Mouse (Mus musculus): Measurements from ENCODE around the gene Pctp. TPM values are rescaled to one million over a fixed set of nuclear protein-coding genes. Genes with fewer than 3 reads are reported as not detected.

Pctp gene
- polyA plus RNA-seq, 1 experiment, result 13.9 TPM

DNA sequence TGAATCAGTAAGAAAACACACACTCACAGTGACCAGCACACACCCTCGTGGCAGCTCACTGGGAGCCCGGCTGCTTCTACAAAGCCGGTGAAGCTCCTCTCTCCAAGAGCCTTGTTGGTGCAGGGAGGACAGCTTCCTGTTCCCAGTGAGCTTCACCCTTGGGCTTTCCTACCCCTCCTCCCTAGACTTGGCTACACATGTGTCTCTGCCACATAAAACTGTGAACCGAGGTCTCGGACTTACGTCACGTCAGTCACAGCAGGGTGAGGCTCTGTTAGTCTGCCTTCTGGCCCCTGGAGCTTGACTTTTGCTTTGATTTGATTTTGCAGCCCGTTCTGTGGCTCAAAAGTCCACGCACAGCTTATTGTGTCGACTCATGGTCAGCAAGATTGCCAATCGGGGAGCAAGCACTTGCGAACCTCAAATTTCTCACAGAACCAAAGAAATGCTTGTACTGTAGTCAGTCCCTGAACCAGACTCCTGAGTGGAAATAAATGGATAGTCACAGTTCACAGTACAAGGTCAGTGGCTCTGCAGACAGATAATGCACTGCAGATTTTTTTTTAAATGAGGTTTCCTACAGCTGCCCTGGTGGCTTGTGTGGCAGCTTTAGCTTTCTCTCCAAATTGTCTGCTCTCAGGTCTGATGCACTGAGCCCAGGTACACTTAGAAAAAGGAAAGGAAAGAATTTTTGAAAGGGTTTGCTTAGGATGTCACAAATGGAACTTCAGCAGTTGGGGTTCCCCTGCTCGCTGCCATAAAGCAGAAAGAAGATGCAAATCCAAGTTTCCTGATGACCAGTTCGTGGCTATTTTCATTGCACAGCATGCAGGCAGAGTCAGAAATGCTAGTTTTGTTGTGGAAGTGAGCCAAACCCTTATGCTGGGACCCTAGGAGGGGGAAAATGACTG is 23.5 kb upstream of the Pctp start:
- H3K27ac ChIP-seq (ENCODE audit: insufficient read depth, low read length), result no peak overlapping the region
- no peak for TF ChIP-seq CTCF (IDR thresholded peaks at IDR 0.05; ENCODE audit: low read depth, low read length)
- TF ChIP-seq POLR2A (IDR thresholded peaks at IDR 0.05; ENCODE audit: insufficient read depth, low read length), result no peak
- TF ChIP-seq EP300 (IDR thresholded peaks at IDR 0.05; ENCODE audit: insufficient read depth, low read depth, low read length), result no peak
- H3K36me3 ChIP-seq (ENCODE audit: control insufficient read depth, insufficient read depth, low read length, poor library complexity, severe bottlenecking), result no peaks in the 10 kb centered on the region
- H3K4me1 ChIP-seq (ENCODE audit: control insufficient read depth, insufficient read depth, low read length), result no peaks in the 10 kb centered on the region
- H3K27me3 ChIP-seq (ENCODE audit: control insufficient read depth, insufficient read depth, low read length, poor library complexity, severe bottlenecking), result no peaks in the 10 kb centered on the region; the same call in 1 of the 2 replicates
- no peak overlapping the region for H3K9ac ChIP-seq (ENCODE audit: low read depth, poor library complexity, severe bottlenecking)
- no peaks in the 10 kb centered on the region for H3K9me3 ChIP-seq (replicated peaks; ENCODE audit: control insufficient read depth, insufficient read depth, low read length, poor library complexity, severe bottlenecking)
- no peak overlapping the region for H3K4me3 ChIP-seq (ENCODE audit: low read depth, low read length)

DNA sequence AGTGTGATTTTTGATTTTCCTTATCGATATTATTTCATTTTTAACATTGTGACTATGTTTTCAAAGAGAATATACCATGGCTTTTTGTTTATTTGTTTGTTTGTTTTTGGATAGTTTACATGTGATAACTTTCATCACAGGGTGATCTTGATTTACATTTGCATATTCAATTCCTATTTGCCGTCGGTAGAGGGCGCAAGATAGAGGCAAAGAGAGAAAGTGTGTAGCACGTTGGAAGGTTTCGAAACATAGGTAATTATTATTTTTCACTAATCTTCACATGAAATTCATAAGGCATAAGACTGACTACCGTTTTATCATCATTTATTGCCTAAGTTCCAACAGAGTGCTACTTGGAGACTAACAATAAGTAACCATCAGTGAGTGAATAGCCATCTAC is 16.5 kb upstream of the Pctp start:
- TF ChIP-seq POLR2A (IDR thresholded peaks at IDR 0.05; ENCODE audit: insufficient read depth, low read length), result no peak
- TF ChIP-seq EP300 (IDR thresholded peaks at IDR 0.05; ENCODE audit: insufficient read depth, low read depth, low read length), result no peak
- TF ChIP-seq CTCF (IDR thresholded peaks at IDR 0.05; ENCODE audit: low read depth, low read length), result no peak
- no peaks in the 10 kb centered on the region for H3K36me3 ChIP-seq (ENCODE audit: control insufficient read depth, insufficient read depth, low read length, poor library complexity, severe bottlenecking)
- H3K4me1 ChIP-seq (ENCODE audit: control insufficient read depth, insufficient read depth, low read length), result no peaks in the 10 kb centered on the region
- no peak overlapping the region for H3K4me3 ChIP-seq (ENCODE audit: low read depth, low read length)
- no peak overlapping the region for H3K9ac ChIP-seq (ENCODE audit: low read depth, poor library complexity, severe bottlenecking)
- H3K9me3 ChIP-seq (replicated peaks; ENCODE audit: control insufficient read depth, insufficient read depth, low read length, poor library complexity, severe bottlenecking), result no peaks in the 10 kb centered on the region
- H3K27me3 ChIP-seq (ENCODE audit: control insufficient read depth, insufficient read depth, low read length, poor library complexity, severe bottlenecking), result no peaks in the 10 kb centered on the region; the same call in 1 of the 2 replicates
- H3K27ac ChIP-seq (ENCODE audit: insufficient read depth, low read length), result no peak overlapping the region

DNA sequence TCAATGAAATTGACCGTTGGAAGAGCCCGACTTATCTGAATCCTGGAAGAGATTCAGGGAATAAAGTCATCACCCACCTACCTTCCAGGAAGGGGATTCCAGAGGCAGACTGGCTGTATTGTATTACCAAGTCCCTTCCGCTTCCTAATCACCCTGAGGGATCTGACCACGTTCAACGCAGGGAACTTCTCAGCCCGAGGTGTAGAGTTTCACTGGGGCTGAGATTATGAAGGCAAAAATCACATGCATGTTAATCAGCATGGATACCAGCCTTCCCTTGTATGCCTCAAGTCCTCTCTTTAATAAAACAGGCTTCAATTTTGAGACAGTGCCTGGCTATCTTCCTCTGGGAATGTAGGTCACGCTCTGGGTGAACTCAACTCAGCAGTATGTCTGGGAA is 12.6 kb upstream of the Pctp start:
- no peak overlapping the region for H3K27ac ChIP-seq (ENCODE audit: insufficient read depth, low read length)

DNA sequence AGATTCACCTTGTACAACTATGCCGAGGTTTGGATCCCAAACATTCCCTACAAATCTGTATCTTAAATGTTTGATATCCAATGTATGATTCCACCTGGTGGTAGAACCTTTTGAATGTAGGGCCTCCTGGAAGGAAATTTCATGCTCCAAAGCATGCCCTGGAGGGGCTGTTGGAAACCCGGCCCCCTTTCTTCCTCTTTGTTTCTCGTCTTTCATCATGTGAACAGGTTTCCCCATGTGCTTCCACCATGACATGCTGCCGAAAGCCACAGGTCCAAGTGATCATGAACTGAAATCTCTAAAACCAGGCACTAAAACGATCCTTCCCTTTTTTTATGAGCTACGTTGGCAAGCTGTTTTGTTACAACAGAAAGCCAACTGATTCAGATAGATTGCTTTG is 11.0 kb upstream of the Pctp start:
- no peaks in the 10 kb centered on the region; the same call in none of the 2 replicates for H3K27me3 ChIP-seq (ENCODE audit: control insufficient read depth, insufficient read depth, low read length, poor library complexity, severe bottlenecking)
- H3K4me3 ChIP-seq (ENCODE audit: low read depth, low read length), result no peak overlapping the region
- H3K9ac ChIP-seq (ENCODE audit: low read depth, poor library complexity, severe bottlenecking), result no peak overlapping the region
- no peaks in the 10 kb centered on the region for H3K4me1 ChIP-seq (ENCODE audit: control insufficient read depth, insufficient read depth, low read length)
- no peaks in the 10 kb centered on the region for H3K9me3 ChIP-seq (replicated peaks; ENCODE audit: control insufficient read depth, insufficient read depth, low read length, poor library complexity, severe bottlenecking)
- TF ChIP-seq EP300 (IDR thresholded peaks at IDR 0.05; ENCODE audit: insufficient read depth, low read depth, low read length), result no peak
- no peaks in the 10 kb centered on the region for H3K36me3 ChIP-seq (ENCODE audit: control insufficient read depth, insufficient read depth, low read length, poor library complexity, severe bottlenecking)
- no peak overlapping the region for H3K27ac ChIP-seq (ENCODE audit: insufficient read depth, low read length)

More for the DNA sequence above, 12.6 kb upstream of the Pctp start:
- Histone ChIP-seq H3K9ac (ENCODE audit: low read depth, poor library complexity, severe bottlenecking) (no peak overlapping the region), H3K4me1 (ENCODE audit: control insufficient read depth, insufficient read depth, low read length) (no peaks in the 10 kb centered on the region), H3K27me3 (ENCODE audit: control insufficient read depth, insufficient read depth, low read length, poor library complexity, severe bottlenecking) (no peaks in the 10 kb centered on the region; the same call in none of the 2 replicates), H3K36me3 (ENCODE audit: control insufficient read depth, insufficient read depth, low read length, poor library complexity, severe bottlenecking) (no peaks in the 10 kb centered on the region), H3K4me3 (ENCODE audit: low read depth, low read length) (no peak overlapping the region), H3K9me3 (replicated peaks; ENCODE audit: control insufficient read depth, insufficient read depth, low read length, poor library complexity, severe bottlenecking) (no peaks in the 10 kb centered on the region)
- TF ChIP-seq POLR2A (IDR thresholded peaks at IDR 0.05; ENCODE audit: insufficient read depth, low read length), result no peak
- TF ChIP-seq EP300 (IDR thresholded peaks at IDR 0.05; ENCODE audit: insufficient read depth, low read depth, low read length), result no peak
- TF ChIP-seq CTCF (IDR thresholded peaks at IDR 0.05; ENCODE audit: low read depth, low read length), result no peak

DNA sequence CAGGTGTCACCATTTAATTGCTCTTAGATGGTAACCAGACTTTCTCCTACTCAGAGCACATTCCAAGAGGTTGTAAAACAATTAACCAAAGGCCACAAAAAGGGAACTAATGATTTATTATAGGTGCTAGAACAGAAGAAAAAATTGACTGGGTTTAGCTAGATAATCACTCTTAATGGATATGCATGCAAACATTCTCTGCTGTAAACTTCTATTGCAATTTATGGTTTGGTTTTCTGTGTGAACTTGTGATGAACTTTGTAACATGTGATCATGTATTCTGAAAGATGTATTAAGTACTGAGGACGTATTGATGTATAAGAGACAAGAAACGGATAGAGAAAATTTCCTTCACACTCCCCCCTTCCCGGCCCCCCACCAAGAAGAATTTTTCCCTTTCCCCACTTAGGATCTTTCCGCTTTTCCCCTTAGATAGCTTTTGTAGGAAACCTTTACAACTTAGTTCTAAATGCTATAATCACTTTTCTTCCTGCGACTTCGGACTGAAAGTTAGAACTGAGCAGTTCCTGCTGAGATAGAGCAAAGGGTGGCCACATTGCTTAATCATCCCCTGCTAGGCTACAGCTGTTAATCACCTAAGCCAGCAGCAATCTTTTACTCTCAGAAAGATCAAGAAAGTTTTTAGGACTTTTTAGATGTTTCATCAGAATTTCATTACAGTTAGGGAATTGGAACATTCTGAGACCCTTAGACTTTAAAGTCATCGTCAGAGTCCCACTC is 5.3 kb upstream of the Pctp start:
- Histone ChIP-seq H3K9me3 (replicated peaks; ENCODE audit: control insufficient read depth, insufficient read depth, low read length, poor library complexity, severe bottlenecking) (no peaks in the 10 kb centered on the region), H3K27ac (ENCODE audit: insufficient read depth, low read length) (no peak overlapping the region), H3K9ac (ENCODE audit: low read depth, poor library complexity, severe bottlenecking) (no peak overlapping the region), H3K4me3 (ENCODE audit: low read depth, low read length) (no peak overlapping the region), H3K27me3 (ENCODE audit: control insufficient read depth, insufficient read depth, low read length, poor library complexity, severe bottlenecking) (no peaks in the 10 kb centered on the region; the same call in 1 of the 2 replicates), H3K4me1 (ENCODE audit: control insufficient read depth, insufficient read depth, low read length) (no peaks in the 10 kb centered on the region), H3K36me3 (ENCODE audit: control insufficient read depth, insufficient read depth, low read length, poor library complexity, severe bottlenecking) (no peaks in the 10 kb centered on the region)
- TF ChIP-seq POLR2A (IDR thresholded peaks at IDR 0.05; ENCODE audit: insufficient read depth, low read length), result no peak
- TF ChIP-seq EP300 (IDR thresholded peaks at IDR 0.05; ENCODE audit: insufficient read depth, low read depth, low read length), result no peak
- no peak for TF ChIP-seq CTCF (IDR thresholded peaks at IDR 0.05; ENCODE audit: low read depth, low read length)

DNA sequence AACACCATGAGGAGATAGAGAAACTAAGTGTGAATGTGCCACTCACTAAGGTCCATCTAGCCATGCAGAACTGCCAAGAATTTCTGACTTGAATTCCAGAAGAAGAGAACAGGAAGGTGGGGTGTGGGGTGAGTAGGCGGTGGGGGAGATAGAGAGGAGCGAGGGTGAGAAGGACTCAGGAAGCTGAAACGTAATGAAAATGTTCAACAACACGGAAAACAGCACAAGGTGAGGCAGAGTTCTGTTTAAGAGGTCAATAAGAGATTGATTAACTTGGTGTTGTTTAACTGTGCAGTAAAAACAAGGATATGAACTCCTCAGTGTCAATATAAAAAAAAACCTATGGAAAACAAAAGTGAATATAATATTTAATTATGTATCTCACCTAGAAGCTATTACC is 3.4 kb upstream of the Pctp start:
- Histone ChIP-seq H3K36me3 (ENCODE audit: control insufficient read depth, insufficient read depth, low read length, poor library complexity, severe bottlenecking) (no peaks in the 10 kb centered on the region), H3K9me3 (replicated peaks; ENCODE audit: control insufficient read depth, insufficient read depth, low read length, poor library complexity, severe bottlenecking) (no peaks in the 10 kb centered on the region)
- TF ChIP-seq POLR2A (IDR thresholded peaks at IDR 0.05; ENCODE audit: insufficient read depth, low read length) (no peak), EP300 (IDR thresholded peaks at IDR 0.05; ENCODE audit: insufficient read depth, low read depth, low read length) (no peak), CTCF (IDR thresholded peaks at IDR 0.05; ENCODE audit: low read depth, low read length) (no peak)

More for the DNA sequence above, 3.4 kb upstream of the Pctp start:
- H3K27ac ChIP-seq (ENCODE audit: insufficient read depth, low read length), result no peak overlapping the region
- H3K4me3 ChIP-seq (ENCODE audit: low read depth, low read length), result no peak overlapping the region
- H3K9ac ChIP-seq (ENCODE audit: low read depth, poor library complexity, severe bottlenecking), result no peak overlapping the region
- H3K27me3 ChIP-seq (ENCODE audit: control insufficient read depth, insufficient read depth, low read length, poor library complexity, severe bottlenecking), result no peaks in the 10 kb centered on the region; the same call in 1 of the 2 replicates
- no peaks in the 10 kb centered on the region for H3K4me1 ChIP-seq (ENCODE audit: control insufficient read depth, insufficient read depth, low read length)
